Mouse (Mus musculus) lung, postnatal 0 days (tissue): ENCODE measurements around the gene Gabre.

ENCODE experiments used
- CTCF ChIP-seq: IDR thresholded peaks from 2 replicates; pipeline ENCODE4 v1.5.1; 2016; ENCODE audit warnings: antibody characterized with exemption, mild to moderate bottlenecking
- EP300 ChIP-seq: IDR thresholded peaks from 2 replicates; pipeline ENCODE4 v1.6.1; 2016; ENCODE audit warnings: antibody characterized with exemption, mild to moderate bottlenecking, control low read depth

DNA sequence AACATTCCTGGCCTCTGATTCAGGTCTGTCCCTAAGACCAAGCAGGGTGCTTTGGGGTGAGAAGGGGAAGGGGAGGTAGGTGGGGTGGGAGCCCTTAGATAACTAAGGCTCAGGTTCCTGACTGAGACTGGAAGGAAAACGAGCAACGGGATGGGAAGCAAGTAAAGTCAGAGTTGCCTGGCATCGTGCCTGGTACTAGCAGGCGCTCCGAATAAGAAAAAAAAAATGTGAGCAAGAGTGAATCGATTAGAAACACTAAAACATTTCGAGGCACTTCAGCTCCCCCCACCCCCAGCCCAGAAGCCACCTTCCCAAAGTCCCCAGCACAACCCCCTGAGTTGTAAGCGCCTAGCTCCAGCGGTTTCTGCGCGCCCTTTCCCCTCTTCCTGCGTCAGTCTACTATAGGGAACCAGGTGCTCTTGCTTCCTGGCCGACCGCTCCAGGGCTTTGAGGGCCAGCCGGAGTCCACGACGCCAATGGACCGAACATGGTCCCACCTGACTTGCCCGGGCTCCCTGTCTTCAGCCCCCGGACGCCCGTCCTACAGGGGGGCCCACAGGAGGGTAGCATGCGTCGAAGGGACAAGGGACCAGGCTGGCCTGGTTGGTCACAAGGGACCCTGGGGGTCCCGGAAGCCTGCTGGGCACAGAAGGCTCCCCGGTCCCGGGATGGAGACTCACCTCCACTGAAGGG lies 491 bp downstream of the Gabre start:
- TF ChIP-seq CTCF (no peak), EP300 (no peak)
